Mouse (Mus musculus): Measurements from ENCODE around the gene Ogfod3. TPM values are rescaled to one million over a fixed set of nuclear protein-coding genes. Genes with fewer than 3 reads are reported as not detected.

Gene Ogfod3
- 1 to 10 TPM; 8.2 TPM for total RNA-seq (2021)
- long read RNA-seq, experiment 1, transcript Ogfod3-201 (9 exons, 1,308 nt): major isoform, 11 of 13 reads
- long read RNA-seq, experiment 1, partial matches to known transcripts: 2 of 13 reads
- long read RNA-seq, experiment 1, other reads (novel, unspliced or antisense): 0 of 13 reads
- long read RNA-seq, experiment 2, transcript Ogfod3-201 (9 exons, 1,308 nt): major isoform, 11 of 13 reads
- long read RNA-seq, experiment 2, partial matches to known transcripts: 1 of 13 reads
- long read RNA-seq, experiment 2, other reads (novel, unspliced or antisense): 1 of 13 reads

DNA sequence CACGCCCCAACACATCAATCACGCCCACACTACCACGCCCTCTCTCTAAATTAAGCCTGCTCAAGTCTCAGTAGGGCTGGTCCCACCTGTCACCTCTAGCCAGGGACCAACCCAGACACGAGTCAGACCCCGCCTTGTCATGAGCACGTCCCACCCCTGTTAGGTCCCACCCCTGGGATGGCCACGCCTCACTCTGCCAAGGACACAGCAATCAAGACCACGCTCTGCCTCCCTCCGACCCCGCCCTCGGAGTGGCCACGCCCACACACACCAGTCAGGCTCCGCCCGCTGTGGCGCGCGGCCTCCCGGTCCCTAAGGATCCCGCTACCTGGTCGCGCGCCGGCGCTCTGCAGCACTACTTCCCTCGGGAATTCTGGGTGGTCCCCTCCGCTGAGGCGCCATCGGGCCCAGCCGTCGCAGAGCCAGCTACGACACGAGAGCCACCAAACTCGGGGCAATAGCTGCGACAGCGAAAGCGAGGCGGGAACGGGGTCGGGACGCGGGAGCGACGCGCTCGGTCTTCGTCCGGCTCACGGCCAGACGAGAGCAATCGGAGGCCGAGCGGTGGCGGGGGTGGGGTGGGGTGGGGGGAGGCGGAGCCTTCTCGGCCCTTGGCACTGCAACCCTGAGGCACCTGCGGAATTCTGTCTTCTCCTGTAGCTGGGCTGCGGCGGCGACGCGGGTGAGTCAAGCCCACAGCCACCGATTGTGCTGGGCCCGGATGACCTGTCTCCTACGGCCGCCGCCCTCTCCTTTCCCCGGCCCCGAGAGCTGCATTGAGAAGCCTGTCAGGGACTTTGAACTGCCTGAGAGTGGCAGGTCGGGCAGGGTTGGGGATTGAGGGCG is at the start of gene Ogfod3, which contains the start of gene Hexdc:
Ogfod3 (minus strand) TSS at position 551 of the 846 bp plus-strand sequence.
Hexdc (plus strand) TSS at position 273 of the 846 bp plus-strand sequence.
- DNase-seq (ENCODE audit: low spot score in 2 of 2): peak; percentile 91 to 92

GRCm38 (mm10) chr11:121250196-121250595 is 45.7 kb upstream of the Ogfod3 start:
- DNase-seq (ENCODE audit: low spot score in 2 of 2): no peak

GRCm38 (mm10) chr11:121239669-121240068 is 35.2 kb upstream of the Ogfod3 start:
- no peak for DNase-seq (ENCODE audit: low spot score in 2 of 2)

DNA sequence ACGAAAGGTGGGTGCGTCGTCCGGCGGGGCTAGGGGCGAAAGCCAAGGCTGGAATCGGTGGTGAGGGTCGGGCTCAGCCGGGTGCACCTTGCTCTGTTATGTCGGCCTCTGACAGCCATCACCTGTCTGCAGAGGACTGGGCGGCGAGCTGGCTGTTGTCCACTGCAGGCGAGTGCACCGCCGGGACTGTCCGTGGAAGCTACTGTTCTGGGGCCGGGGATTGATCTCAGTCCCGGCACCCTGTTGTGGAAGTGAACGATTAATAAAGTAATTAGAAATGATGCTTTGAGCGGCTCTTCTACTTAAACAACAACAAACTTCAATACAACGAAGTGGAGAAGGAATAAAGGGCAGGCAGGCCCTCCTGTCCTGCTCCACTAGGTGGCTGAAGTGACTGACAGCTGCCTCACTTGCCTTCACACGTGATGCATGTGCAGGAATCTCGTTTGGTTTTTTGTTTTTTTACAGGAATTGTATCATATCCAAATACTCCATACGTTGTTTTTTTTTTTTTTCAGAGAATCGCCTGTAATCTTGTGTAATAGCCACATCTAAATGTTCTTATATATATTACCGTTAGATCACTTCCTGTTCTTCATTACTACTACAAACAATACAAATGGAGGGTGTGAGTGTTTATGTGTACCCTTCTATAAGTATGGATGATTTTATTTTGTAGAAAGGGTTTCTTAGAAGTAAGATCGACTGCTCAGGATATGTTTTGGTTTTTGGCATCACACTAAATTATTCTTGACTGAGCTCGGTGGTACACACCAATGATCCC is 33.0 kb upstream of the Ogfod3 start:
- DNase-seq (ENCODE audit: low spot score in 2 of 2): no peak

DNA sequence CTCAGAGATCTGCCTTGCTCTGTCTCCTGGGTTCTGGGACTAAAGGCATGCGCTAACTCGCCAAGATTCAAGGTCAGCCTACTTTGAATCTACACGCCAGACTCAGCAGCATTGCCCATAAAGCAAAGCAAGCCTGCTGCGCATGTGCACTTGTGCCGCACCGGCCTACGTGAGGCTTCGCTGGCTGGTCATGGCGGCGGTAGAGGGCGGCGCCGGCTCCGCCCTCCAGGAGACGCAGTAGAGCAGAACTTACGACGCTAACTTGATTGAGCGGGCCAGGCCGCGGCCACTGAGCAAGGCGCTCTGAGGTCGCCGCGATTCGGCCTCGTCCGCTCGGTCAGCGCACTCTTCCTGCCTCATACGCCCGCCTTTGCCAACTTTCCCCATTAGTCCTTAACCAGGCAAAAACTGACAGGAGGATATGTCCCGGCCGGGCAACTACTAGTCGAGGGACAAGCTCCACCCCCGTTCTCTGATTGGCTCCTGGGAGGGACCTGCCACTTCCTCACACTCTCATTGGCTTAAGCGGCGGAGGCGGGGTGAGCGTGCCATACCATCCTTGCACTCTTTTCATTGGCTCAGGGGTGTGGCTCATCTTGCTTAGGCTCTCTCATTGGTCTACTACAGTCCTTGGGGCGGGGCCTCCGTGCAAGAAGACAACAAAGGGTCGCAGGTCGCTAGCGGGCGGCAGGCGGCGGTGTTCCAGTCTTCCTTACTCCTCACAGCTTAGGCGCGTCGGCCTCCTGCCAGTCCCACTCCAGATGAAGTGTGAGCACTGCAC is 32.2 kb upstream of the Ogfod3 start, which contains the start of gene Narf:
Narf (plus strand) TSS at position 690 of the 781 bp plus-strand sequence.
- DNase-seq (ENCODE audit: low spot score in 2 of 2): peak; percentile 95 to 99

DNA sequence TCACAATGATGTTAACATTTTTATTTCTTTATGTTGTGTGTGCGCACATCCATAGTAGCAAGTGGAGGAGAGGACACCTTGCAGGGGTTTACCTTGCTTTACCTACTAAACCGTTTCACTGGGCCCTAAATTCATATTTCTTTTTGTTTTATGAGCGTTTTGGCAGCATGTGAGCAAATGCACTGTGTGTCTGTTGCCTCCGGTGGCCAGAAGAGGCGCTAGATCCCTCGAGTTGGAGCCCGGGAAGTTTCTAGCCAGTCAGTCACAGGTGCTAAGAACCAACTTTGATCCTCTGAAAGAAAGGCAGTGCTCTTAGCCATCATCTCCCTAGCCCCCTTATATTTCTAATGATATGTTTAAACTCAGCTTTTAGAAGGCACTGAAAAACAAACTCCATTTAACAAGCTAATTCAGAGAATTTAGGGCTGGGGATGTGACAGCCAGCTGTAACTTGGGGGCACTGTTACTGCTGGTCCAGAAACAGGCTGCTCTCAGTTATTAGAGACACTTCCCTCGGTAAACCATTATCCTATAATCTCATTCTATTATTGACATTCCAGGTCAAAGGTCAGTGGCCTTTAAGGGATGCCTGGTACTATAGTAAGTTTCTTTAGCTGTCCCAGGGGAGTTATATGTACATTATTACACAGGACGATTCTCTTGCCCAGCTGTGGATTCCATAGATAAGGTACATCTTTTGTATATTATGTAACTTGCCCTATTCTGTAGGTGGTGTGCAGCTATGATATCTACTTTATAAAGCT is 31.1 kb upstream of the Ogfod3 start:
- peak in 1 of 2 experiments; percentile 35 for DNase-seq (ENCODE audit: low spot score in 2 of 2)

DNA sequence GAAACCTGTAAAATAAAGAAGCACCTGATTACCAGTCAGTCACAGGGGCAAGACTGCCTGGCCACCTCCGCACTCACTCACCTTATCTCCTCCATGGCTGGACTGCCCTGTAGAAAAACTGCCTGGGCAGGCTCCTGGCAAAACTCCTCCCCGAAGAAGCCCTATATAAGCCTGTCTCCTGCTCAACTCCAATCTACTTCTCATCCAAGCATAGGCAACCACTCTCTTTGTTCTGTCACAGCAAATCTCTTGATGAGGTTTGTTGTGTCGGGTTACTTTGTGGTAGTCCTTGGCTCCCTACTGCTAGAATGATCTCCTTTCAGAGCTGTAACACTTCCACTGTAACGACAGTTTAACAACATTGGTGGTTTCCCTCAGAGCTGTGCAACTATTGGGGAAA is 28.2 kb upstream of the Ogfod3 start:
- no peak for DNase-seq (ENCODE audit: low spot score in 2 of 2)

GRCm38 (mm10) chr11:121231628-121232291 is 27.2 kb upstream of the Ogfod3 start:
- DNase-seq (ENCODE audit: low spot score in 2 of 2): peak; percentile 19 to 30

DNA sequence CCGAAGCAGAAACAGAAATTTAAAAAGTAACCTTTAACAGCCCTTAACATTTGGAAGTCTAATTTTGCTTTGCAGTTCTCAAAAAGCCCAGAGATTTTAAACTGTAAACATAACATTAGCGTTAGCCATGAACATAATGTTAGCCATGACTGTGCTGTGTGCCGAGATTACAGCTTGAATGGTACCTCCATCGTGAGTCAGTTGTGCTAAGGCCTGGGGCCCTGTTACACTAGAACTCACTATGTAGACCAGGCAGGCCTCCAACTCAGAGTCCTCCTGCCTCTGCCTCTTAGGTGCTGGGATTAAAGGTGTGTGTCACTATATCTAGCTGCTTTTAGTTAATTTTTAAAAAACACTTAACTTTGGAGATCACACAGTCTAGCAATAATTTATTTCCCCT is 26.7 kb upstream of the Ogfod3 start:
- DNase-seq (ENCODE audit: low spot score in 2 of 2): no peak

GRCm38 (mm10) chr11:121229018-121229439 is 24.5 kb upstream of the Ogfod3 start, which contains the start of gene Cybc1:
Gene Cybc1, minus strand, starts transcription at chr11:121229322.
- peak; percentile 45 to 59 for DNase-seq (ENCODE audit: low spot score in 2 of 2)

GRCm38 (mm10) chr11:121228129-121229017 is 23.9 kb upstream of the Ogfod3 start:
- DNase-seq (ENCODE audit: low spot score in 2 of 2): no peak

DNA sequence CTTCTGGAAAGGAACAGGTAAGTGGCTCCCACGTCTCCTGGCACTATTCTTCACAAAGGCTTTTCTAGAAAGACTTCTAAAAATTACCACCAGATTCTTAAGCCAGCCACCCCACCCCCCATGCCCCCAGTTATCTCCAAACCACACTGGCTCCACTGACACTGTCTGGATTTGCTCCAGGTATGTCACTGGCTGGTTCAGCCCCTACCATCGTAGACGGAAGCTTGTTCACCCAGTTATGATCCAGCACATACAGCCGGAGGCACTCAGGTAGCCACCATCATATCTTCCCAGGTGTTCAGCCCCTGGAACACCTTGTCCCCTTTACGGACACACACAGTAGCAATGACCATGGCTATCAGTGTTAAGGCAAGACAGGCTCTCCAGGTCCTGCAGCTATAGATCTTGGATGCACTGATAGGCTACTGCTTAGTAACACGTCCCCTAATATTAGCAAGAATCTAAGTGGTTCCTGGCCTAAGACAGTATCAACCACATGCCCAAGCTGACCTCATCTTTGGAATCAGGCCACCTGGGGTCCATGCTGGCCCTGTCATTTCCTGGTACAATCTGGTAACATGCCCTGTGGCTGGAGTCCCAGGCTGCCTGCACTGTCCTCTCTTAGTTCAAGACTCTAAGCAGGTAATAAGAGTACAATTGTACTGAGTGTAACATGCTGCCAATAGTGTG is 17.0 kb upstream of the Ogfod3 start:
- no peak for DNase-seq (ENCODE audit: low spot score in 2 of 2)

GRCm38 (mm10) chr11:121220771-121221170 is 16.3 kb upstream of the Ogfod3 start:
- DNase-seq (ENCODE audit: low spot score in 2 of 2): no peak

GRCm38 (mm10) chr11:121219776-121220175 is 15.3 kb upstream of the Ogfod3 start:
- DNase-seq (ENCODE audit: low spot score in 2 of 2): no peak

DNA sequence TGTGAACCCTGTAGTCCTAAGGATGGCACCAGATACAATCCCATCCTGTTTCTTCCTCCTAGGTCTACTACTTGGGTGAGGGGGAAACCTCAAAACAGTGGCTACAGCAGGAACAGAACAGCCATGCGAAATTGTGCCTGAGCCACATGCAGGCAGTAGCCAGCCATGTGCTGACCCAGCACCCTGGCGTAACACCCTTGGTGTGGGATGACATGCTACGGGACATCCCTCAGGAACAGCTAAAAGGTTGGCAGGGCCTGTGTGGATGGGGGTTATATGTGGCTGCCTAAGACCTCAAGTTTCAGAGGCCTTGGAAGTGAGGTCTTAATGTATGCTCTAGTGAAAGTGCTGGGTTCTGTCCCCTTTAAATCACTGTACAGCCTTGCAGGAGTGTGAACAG is 12.3 kb upstream of the Ogfod3 start:
- DNase-seq (ENCODE audit: low spot score in 2 of 2): no peak

- DNase-seq (ENCODE audit: low spot score in 2 of 2): no peak
Measured at GRCm38 (mm10) chr11:121203859-121204160, 701 bp downstream of the Ogfod3 start.

DNA sequence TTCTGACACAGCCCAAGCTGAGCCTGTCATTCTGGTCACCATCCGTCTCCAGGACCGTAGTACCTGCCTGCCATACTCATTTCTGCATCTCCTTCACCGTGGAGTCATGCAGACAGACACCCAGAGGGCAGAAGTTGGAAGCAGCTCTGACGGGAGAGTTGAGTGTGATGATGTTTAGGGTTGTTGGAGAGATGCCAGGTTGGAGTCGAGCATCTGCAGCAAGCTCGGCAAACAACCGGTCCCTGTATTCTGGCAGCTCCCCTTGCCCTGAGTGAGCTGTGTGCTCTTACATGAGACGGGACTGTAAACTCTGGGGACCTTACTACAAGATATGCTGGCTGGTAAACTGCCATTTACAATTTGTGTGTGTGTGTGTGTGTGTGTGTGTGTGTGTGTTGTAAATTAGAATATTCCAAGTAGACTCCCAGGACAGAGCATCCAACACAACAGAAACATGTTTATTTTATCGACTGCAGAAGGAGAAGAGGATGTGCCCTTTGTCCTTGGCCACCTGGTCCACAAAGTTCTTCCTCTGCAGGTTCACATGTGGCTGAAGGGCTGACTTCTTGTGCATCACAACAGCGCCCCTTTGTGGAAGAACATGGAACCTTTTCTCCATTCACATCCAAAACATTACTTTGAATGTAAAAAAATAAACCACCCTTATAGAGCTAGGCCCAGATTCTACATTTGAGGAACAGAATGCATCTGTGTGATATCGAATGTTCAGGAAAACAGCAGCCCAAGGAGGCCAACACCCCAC is 2.9 kb downstream of the Ogfod3 start:
- peak in 1 of 2 experiments; percentile 48 for DNase-seq (ENCODE audit: low spot score in 2 of 2)

Measured in left cerebral cortex, adult 18-20 months (tissue).